Mouse (Mus musculus): ENCODE measurements around the gene Fam83g. TPM values are rescaled to one million over a fixed set of nuclear protein-coding genes. Genes with fewer than 3 reads are reported as not detected.

Fam83g gene
- polyA plus RNA-seq, 1 experiment, result not detected

DNA sequence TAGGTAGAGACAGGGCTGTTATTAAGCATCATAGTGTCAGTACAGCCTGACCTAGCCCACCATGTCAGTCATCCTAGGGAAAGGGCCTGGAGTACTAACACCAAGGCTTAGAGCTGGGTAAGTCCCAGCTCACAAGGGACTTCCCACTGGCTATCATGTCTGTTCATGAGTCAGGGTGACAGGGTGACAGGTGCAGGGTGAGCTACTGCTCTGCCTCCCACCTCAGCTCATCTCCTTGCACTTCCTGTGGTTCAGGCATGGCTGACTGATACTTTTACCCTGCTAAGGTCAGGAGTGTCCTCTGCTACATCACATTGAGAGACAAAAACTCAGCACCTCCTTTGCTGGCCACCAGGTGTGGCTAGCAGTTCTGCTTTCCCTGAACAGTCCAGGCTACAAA lies 15.0 kb downstream of the Fam83g start:
- H3K4me1 ChIP-seq (ENCODE audit: control insufficient read depth, insufficient read depth, low read length), result peaks cover 7% of the 10 kb centered on the region; the same call in 1 of the 2 replicates

DNA sequence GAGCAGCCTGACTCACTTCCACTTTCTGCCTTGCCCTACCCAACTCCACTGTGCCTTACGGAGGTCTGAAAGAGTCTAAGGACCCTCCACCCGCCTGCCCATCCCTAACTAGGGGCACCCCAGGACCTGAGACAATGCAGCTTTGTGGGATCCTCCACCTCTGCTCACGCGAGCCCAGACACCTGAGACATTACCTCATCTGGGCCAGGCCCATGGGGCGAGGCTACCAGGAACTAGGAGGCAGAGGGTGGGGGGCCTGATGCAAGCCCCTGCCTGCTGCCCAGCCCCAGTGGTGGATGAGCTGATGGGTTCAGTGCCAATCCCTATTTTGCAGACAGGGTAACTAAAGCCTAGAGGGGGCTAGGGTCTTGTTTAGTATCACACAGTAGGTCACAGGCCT lies 15.6 kb downstream of the Fam83g start:
- peaks cover 7% of the 10 kb centered on the region; the same call in 1 of the 2 replicates for H3K4me1 ChIP-seq (ENCODE audit: control insufficient read depth, insufficient read depth, low read length)
- WGBS, result 97% methylated on average over 5 of the region's 5 CpGs
- H3K4me3 ChIP-seq (ENCODE audit: insufficient read depth, low read depth, low read length), result no peak overlapping the region
- H3K27ac ChIP-seq (ENCODE audit: insufficient read depth, low read depth, low read length), result no peak overlapping the region
- TF ChIP-seq CTCF (IDR thresholded peaks at IDR 0.05; ENCODE audit: insufficient read depth, low read depth, low read length) (no peak), POLR2A (IDR thresholded peaks at IDR 0.05; ENCODE audit: insufficient read depth, low read depth, low read length) (no peak)

More for the DNA sequence above, 15.0 kb downstream of the Fam83g start:
- Histone ChIP-seq H3K27ac (ENCODE audit: insufficient read depth, low read depth, low read length) (no peak overlapping the region), H3K4me3 (ENCODE audit: insufficient read depth, low read depth, low read length) (no peak overlapping the region)
- TF ChIP-seq POLR2A (IDR thresholded peaks at IDR 0.05; ENCODE audit: insufficient read depth, low read depth, low read length) (no peak), CTCF (IDR thresholded peaks at IDR 0.05; ENCODE audit: insufficient read depth, low read depth, low read length) (no peak)

DNA sequence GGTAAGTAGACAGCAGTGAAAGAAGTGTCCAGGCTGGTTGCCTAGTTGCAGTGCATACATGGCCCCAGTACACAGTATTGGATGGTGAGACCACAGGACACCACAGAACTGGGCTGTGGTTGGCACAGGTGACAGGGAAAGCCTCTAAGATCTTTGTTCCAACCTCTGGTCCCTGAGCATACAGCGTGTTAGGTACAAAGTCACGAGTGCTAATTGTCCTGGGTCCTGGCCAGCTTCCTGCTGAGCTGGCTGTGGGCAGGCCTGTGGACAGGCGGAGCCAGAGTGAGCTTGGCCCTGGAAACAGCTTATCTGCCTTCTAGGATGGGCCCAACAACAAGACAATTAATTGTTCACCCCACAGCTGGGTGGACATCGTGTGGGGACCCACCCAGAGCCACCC lies 16.0 kb downstream of the Fam83g start:
- Histone ChIP-seq H3K27ac (ENCODE audit: insufficient read depth, low read depth, low read length) (no peak overlapping the region), H3K4me3 (ENCODE audit: insufficient read depth, low read depth, low read length) (no peak overlapping the region), H3K4me1 (ENCODE audit: control insufficient read depth, insufficient read depth, low read length) (peaks cover 7% of the 10 kb centered on the region; the same call in 1 of the 2 replicates)
- TF ChIP-seq CTCF (IDR thresholded peaks at IDR 0.05; ENCODE audit: insufficient read depth, low read depth, low read length), result no peak
- no peak for TF ChIP-seq POLR2A (IDR thresholded peaks at IDR 0.05; ENCODE audit: insufficient read depth, low read depth, low read length)
- 46% methylated on average over 4 of the region's 4 CpGs for WGBS

DNA sequence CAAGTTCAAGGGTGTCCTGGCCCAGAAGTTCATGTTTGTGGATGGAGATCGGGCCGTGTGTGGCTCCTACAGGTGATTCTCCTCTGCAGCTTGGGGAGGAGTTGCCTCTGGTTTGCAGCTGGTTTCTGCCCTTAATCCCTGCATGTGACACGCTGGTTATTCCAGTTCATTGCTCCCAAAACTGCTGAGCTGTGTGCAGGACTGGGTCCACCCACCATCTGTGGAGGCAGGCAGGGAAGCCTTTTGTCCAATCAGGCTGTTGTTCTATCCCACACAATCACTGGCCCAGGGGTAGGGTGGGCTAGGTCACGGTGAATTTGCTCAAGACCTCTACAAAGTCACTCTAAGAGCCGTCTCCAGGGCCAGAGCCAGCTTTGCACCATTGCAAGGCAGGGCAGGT lies 17.8 kb downstream of the Fam83g start:
- 57% methylated on average over 5 of the region's 5 CpGs for WGBS
- Histone ChIP-seq H3K27ac (ENCODE audit: insufficient read depth, low read depth, low read length) (no peak overlapping the region), H3K4me3 (ENCODE audit: insufficient read depth, low read depth, low read length) (no peak overlapping the region), H3K4me1 (ENCODE audit: control insufficient read depth, insufficient read depth, low read length) (peaks cover 7% of the 10 kb centered on the region; the same call in 1 of the 2 replicates)
- no peak for TF ChIP-seq POLR2A (IDR thresholded peaks at IDR 0.05; ENCODE audit: insufficient read depth, low read depth, low read length)
- TF ChIP-seq CTCF (IDR thresholded peaks at IDR 0.05; ENCODE audit: insufficient read depth, low read depth, low read length), result no peak

DNA sequence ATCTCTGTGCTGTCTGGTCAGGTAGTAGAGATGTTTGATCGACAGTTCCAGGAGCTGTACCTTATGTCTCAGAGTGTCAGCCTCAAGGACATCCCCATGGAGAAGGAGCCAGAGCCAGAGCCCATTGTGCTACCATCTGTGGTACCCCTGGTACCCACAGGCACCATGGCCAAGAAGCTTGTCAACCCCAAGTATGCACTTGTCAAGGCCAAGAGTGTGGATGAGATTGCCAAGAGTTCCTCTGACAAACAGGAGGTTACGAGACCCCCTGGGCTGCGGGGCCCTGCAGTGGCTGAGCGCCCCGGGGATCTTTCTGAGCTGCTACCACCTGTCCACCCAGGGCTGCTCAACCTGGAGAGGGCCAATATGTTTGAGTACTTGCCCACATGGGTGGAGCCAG lies 18.6 kb downstream of the Fam83g start:
- TF ChIP-seq CTCF (IDR thresholded peaks at IDR 0.05; ENCODE audit: insufficient read depth, low read depth, low read length) (no peak), POLR2A (IDR thresholded peaks at IDR 0.05; ENCODE audit: insufficient read depth, low read depth, low read length) (no peak)
- Histone ChIP-seq H3K4me3 (ENCODE audit: insufficient read depth, low read depth, low read length) (no peak overlapping the region), H3K4me1 (ENCODE audit: control insufficient read depth, insufficient read depth, low read length) (peaks cover 7% of the 10 kb centered on the region; the same call in 1 of the 2 replicates), H3K27ac (ENCODE audit: insufficient read depth, low read depth, low read length) (no peak overlapping the region)
- 95% methylated on average over 5 of the region's 5 CpGs for WGBS

DNA sequence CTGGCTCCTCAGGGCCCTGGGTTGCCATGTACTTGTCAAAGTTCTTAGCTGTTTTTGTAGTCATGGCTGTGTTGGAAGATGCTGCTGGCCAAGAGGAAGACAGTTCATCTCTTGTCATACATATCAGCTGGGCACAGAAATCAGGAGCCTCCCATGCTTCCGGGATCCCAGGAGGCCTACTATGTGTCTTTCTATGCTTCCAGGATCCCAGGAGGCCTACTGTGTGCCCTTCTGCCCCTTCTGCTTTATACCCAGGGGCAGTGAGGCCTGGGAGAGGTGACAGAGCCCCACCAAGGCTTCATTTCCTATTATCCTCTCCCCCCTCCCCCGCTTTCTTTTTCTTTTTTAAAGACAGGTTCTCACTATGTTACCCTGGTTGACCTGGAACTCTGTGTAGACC lies 21.7 kb downstream of the Fam83g start:
- WGBS, result 95% methylated on average over 2 of the region's 2 CpGs
- Histone ChIP-seq H3K27ac (ENCODE audit: insufficient read depth, low read depth, low read length) (no peak overlapping the region), H3K4me1 (ENCODE audit: control insufficient read depth, insufficient read depth, low read length) (peaks cover 7% of the 10 kb centered on the region; the same call in 1 of the 2 replicates), H3K4me3 (ENCODE audit: insufficient read depth, low read depth, low read length) (no peak overlapping the region)
- TF ChIP-seq CTCF (IDR thresholded peaks at IDR 0.05; ENCODE audit: insufficient read depth, low read depth, low read length), result no peak
- no peak for TF ChIP-seq POLR2A (IDR thresholded peaks at IDR 0.05; ENCODE audit: insufficient read depth, low read depth, low read length)

DNA sequence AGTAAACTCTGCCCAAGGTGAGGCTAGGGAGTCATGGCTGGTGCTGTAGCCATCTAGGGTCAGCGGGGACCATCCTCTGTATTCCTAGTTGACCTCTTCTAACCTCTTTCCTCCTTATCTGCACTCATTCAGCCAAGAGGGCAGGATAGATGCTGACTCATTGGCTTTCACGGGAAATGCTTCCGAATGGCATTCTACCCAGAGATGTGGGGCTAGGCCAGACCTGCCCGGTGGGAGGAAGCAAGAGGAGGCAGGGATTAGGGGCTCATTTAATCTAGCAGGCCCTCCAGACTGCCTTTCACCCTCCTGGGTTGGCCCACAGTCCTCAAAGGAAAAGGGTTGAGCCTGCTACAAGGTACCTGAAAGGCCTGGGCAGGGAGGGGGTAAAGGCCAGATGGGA lies 22.3 kb downstream of the Fam83g start:
- 76% methylated on average over 4 of the region's 4 CpGs for WGBS
- Histone ChIP-seq H3K27ac (ENCODE audit: insufficient read depth, low read depth, low read length) (no peak overlapping the region), H3K4me3 (ENCODE audit: insufficient read depth, low read depth, low read length) (no peak overlapping the region), H3K4me1 (ENCODE audit: control insufficient read depth, insufficient read depth, low read length) (peaks cover 7% of the 10 kb centered on the region; the same call in 1 of the 2 replicates)
- no peak for TF ChIP-seq POLR2A (IDR thresholded peaks at IDR 0.05; ENCODE audit: insufficient read depth, low read depth, low read length)
- no peak for TF ChIP-seq CTCF (IDR thresholded peaks at IDR 0.05; ENCODE audit: insufficient read depth, low read depth, low read length)

DNA sequence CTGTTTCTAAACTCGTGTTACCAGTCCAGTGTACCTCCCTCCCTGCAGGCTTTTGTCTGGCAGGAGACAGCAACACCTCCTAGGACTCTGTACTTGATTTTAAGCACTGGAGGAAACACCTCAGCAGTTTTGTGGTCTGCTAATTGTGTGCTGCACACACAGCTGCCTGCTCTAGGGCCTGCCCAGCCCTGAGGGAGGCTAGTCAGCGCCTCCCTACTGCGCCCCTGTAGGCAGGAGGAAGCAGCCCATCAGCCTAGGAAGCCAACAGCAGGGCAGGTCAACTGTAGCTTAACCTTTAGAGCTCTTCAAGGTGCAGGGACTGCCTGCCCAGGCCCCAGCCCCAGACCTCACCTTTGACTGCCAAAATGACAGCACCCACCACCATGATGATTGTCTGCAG lies 25.0 kb downstream of the Fam83g start:
- Histone ChIP-seq H3K27ac (ENCODE audit: insufficient read depth, low read depth, low read length) (no peak overlapping the region), H3K4me1 (ENCODE audit: control insufficient read depth, insufficient read depth, low read length) (peaks cover 8% of the 10 kb centered on the region), H3K4me3 (ENCODE audit: insufficient read depth, low read depth, low read length) (no peak overlapping the region)
- WGBS, result 87% methylated on average over 3 of the region's 3 CpGs
- no peak for TF ChIP-seq CTCF (IDR thresholded peaks at IDR 0.05; ENCODE audit: insufficient read depth, low read depth, low read length)
- TF ChIP-seq POLR2A (IDR thresholded peaks at IDR 0.05; ENCODE audit: insufficient read depth, low read depth, low read length), result no peak

DNA sequence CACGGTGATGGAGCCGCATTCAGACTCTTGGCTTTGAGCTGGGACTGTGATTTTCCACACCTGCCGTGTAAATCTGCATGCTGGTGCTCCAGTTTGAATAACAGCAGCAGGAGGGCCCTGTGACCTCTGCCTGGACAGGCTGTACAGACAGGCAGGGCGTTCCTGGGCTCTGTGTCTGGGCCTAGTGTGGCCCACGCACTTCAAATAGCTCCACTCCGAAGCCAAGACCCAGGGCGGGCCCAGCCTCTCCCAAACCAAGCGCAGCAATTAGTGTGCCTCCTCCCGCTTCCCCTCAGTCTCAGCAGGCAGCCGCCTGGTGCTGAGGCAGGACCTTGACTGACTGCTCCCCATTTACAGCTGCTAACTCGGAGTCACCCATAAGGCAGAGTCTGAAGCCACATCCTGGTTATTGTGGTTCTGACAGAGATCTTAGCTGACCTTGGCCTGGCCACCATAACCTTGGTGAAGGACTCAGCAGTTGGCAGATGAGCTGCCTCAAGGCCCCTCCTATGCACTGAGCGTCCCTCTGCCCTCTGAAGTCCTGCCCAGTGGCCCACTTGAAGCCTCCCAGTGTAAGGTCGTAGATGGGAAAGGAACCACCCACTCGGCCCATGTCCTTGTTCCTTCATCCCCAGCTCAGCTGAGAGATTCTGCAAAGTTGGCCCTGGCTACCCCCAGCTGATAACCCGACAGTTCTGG lies 29.4 kb downstream of the Fam83g start:
- H3K4me3 ChIP-seq (ENCODE audit: insufficient read depth, low read depth, low read length), result no peak overlapping the region
- peaks cover 11% of the 10 kb centered on the region for H3K4me1 ChIP-seq (ENCODE audit: control insufficient read depth, insufficient read depth, low read length)
- TF ChIP-seq POLR2A (IDR thresholded peaks at IDR 0.05; ENCODE audit: insufficient read depth, low read depth, low read length) (no peak), CTCF (IDR thresholded peaks at IDR 0.05; ENCODE audit: insufficient read depth, low read depth, low read length) (no peak)
- WGBS, result 67% methylated on average over 15 of the region's 15 CpGs
- no peak overlapping the region for H3K27ac ChIP-seq (ENCODE audit: insufficient read depth, low read depth, low read length)
